Mouse (Mus musculus) liver, embryonic 18 days (tissue): ENCODE data around the gene C530008M17Rik. TPM values are rescaled to one million over a fixed set of nuclear protein-coding genes. Genes with fewer than 3 reads are reported as not detected.

Source experiments
- polyA plus RNA-seq: library from polyadenylated mRNA; depleted of rRNA; stranded (reverse); fragments of >200 nt; gene quantifications from 2 replicates; pipeline ENCODE4 v1.2.3, GENCODE M21; 2012; rRNA removed

C530008M17Rik gene
- 3.1 and 3.7 TPM in 2 replicates for polyA plus RNA-seq

DNA sequence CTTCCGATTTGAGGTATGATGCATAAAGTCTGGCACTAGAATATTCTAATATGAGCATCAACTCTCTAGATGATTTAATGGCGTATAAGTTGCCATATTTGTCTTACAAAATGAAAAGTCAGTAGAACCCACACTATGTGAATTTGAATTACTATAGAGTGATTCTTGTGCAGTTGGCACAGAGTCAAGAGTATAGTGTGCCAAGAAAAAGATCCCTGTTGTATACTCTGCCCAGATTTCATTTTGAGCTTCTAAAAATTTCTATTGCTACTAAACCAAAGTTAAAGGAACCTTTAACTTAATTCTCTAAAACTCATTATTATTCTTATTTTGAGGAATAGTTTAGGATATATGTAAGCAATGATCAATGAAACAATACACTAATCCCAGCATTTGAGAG is at the start of gene C530008M17Rik:
TSS of gene C530008M17Rik (plus strand) at position 301 of the 400 bp plus-strand sequence.

GRCm38 (mm10) chr5:76905405-76906154 is 249.3 kb downstream of the C530008M17Rik start, which contains the start of gene Aasdh:
Gene Aasdh, minus strand, starts transcription at chr5:76905514.

Other genes starting within 250 kb of the C530008M17Rik start
- gene Gm7271, start 172.5 kb upstream of the C530008M17Rik start, polyA plus RNA-seq = not detected in 2 replicates
- 10.9 and 12.1 TPM in 2 replicates for gene Exoc1, start 127.2 kb upstream of the C530008M17Rik start, polyA plus RNA-seq
- gene Cep135, start 67.8 kb upstream of the C530008M17Rik start, polyA plus RNA-seq = 2.3 and 2.4 TPM in 2 replicates
- gene Aasdh, start 249.0 kb downstream of the C530008M17Rik start, polyA plus RNA-seq = 5.8 and 6.1 TPM in 2 replicates